Mouse (Mus musculus) heart, adult 2 months (tissue): ENCODE measurements around the gene 4930415O20Rik.

Source experiments
- CTCF ChIP-seq: fragments of 200-600 bp; IDR thresholded peaks from 2 replicates; pipeline ENCODE4 v1.8.1; 2022; ENCODE audit warnings: antibody characterized with exemption, mild to moderate bottlenecking, moderate library complexity
- EP300 ChIP-seq: fragments of 200-500 bp; IDR thresholded peaks from 2 replicates; pipeline ENCODE4 v1.6.1; 2011; ENCODE audit warnings: low read depth, low read length, control low read depth; ENCODE audit not compliant: insufficient read depth
- POLR2A ChIP-seq: fragments of 200-500 bp; IDR thresholded peaks from 2 replicates; pipeline ENCODE4 v1.6.1; 2011; ENCODE audit warnings: mild to moderate bottlenecking, low read depth, low read length, control low read depth; ENCODE audit not compliant: insufficient read depth

DNA sequence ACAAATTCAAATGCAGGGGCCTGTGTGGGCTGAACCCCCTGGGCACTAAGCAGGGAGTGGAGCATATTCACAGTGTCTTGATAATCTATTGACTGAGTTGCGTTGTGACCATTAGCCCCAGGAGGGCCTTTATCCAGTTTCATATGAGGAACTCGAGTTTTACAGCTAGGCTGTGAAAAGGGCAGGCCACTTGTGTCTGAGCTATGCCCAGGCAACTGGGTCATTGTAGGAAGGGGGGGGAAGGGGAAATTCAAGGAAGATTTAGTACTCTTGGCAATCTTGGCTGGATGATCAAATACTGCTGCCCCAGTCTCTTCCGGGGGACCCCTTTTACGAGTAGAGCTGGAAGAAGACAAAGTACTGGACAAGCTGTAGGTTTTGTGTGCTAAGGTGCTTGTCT lies 27.5 kb upstream of the 4930415O20Rik start:
- TF ChIP-seq EP300 = no peak
- TF ChIP-seq CTCF = no peak
- no peak for TF ChIP-seq POLR2A
